Mouse (Mus musculus) thymus, adult 18-20 months (tissue): ENCODE measurements around the gene Ptpn1.

ENCODE experiments used
- DNase-seq, 2 experiments: peaks; one replicate each; pipeline ENCODE4 v3.0.0; 2022; ENCODE audit warnings: mixed read lengths in 2 of 2

The Ptpn1 gene

GRCm38 (mm10) chr2:168019201-168019715, 87.4 kb downstream of the Ptpn1 start:
- DNase-seq: no peak

- no peak for DNase-seq
Observed at GRCm38 (mm10) chr2:168023763-168024402, 92.0 kb downstream of the Ptpn1 start.

GRCm38 (mm10) chr2:168025174-168025573, 93.3 kb downstream of the Ptpn1 start:
- DNase-seq: no peak

GRCm38 (mm10) chr2:168025882-168026281, 94.0 kb downstream of the Ptpn1 start:
- no peak for DNase-seq

- DNase-seq: no peak
Observed at GRCm38 (mm10) chr2:168026467-168026866, 94.6 kb downstream of the Ptpn1 start.

- DNase-seq: no peak
Observed at GRCm38 (mm10) chr2:168028376-168028775, 96.5 kb downstream of the Ptpn1 start.
